Mouse (Mus musculus) kidney, embryonic 14.5 days (tissue): ENCODE data around the gene Gm853. TPM values are rescaled to one million over a fixed set of nuclear protein-coding genes. Genes with fewer than 3 reads are reported as not detected.

Source experiments
- ATAC-seq: fragments of 200-750 bp; cut with Nextera tagmentation; 2 replicates; pipeline ENCODE4 v1.8.0; 2017; ENCODE audit warnings: moderate number of reproducible peaks, mild to moderate bottlenecking, moderate TSS enrichment, moderate library complexity; ENCODE audit not compliant: low FRiP score, low TSS enrichment
- H3K27ac ChIP-seq: fragments of 300-500 bp; sonication (generic); 2 replicates; pipeline ENCODE4 v1.5.1; 2014; ENCODE audit warnings: low read depth, mild to moderate bottlenecking, low read length, moderate library complexity, mixed read lengths
- H3K27me3 ChIP-seq: fragments of 300-500 bp; sonication (generic); 2 replicates; pipeline ENCODE4 v1.6.1; 2014; ENCODE audit warnings: mild to moderate bottlenecking, low read length; ENCODE audit not compliant: control insufficient read depth, insufficient read depth
- H3K36me3 ChIP-seq: fragments of 300-500 bp; sonication (generic); 2 replicates; pipeline ENCODE4 v1.6.1; 2014; ENCODE audit warnings: low read length, mixed read lengths; ENCODE audit not compliant: control insufficient read depth, insufficient read depth
- H3K4me1 ChIP-seq: fragments of 300-500 bp; sonication (generic); 2 replicates; pipeline ENCODE4 v1.6.1; 2014; ENCODE audit warnings: low read length, mixed read lengths; ENCODE audit not compliant: control insufficient read depth, insufficient read depth
- H3K4me2 ChIP-seq: fragments of 300-500 bp; sonication (generic); replicated peaks from 2 replicates; pipeline ENCODE4 v1.6.1; 2014; ENCODE audit warnings: low read depth, mild to moderate bottlenecking, low read length
- H3K4me3 ChIP-seq: fragments of 300-500 bp; sonication (generic); 2 replicates; pipeline ENCODE4 v1.5.1; 2014; ENCODE audit warnings: mild to moderate bottlenecking, low read length
- H3K9ac ChIP-seq: fragments of 300-500 bp; sonication (generic); 2 replicates; pipeline ENCODE4 v1.6.1; 2014; ENCODE audit warnings: low read depth, mild to moderate bottlenecking, low read length, moderate library complexity
- H3K9me3 ChIP-seq: fragments of 300-500 bp; sonication (generic); 2 replicates; pipeline ENCODE4 v1.6.1; 2016; ENCODE audit warnings: low read length; ENCODE audit not compliant: control insufficient read depth
- WGBS: fragments of 180-500 bp; shearing (Covaris S2); extraction: QIAGEN DNeasy Blood & Tissue Kit; methylation state at CpG from one replicate; pipeline ENCODE4 v1.1.7; 2014; 5-methylcytosine and 5-hydroxymethylcytosine counted together
- polyA plus RNA-seq: library from polyadenylated mRNA; unstranded; fragments of >200 nt; fragmentation: Nextera tagmentation; extraction: Ambion mirVana; gene quantifications from 2 replicates; pipeline ENCODE4 v1.2.1, GENCODE M21; 2014

Gene Gm853
- polyA plus RNA-seq, 1 experiment from 2014 or later: not detected

GRCm38 (mm10) chr4:130174335-130175031, 47.7 kb downstream of the Gm853 start:
- Histone ChIP-seq H3K4me2 (peak overlapping the region; percentile 51), H3K9ac (peak overlapping the region; percentile 28; the same call in 1 of the 2 replicates), H3K27ac (peak overlapping the region; percentile 59; the same call in 1 of the 2 replicates), H3K4me1 (peaks cover 44% of the 10 kb centered on the region), H3K9me3 (no peaks in the 10 kb centered on the region), H3K36me3 (no peaks in the 10 kb centered on the region), H3K27me3 (peaks cover 12% of the 10 kb centered on the region), H3K4me3 (peak overlapping the region; percentile 31)
- WGBS: 2% methylated on average over 25 of the region's 25 CpGs
- peak; percentile 48 for ATAC-seq

- no peaks in the 10 kb centered on the region for H3K9me3 ChIP-seq
- H3K27ac ChIP-seq: no peak overlapping the region
- H3K36me3 ChIP-seq: no peaks in the 10 kb centered on the region
- no peak for ATAC-seq
- peak overlapping the region; percentile 51 for H3K4me2 ChIP-seq
- H3K9ac ChIP-seq: 0 out of 2 replicates have a peak overlapping the region, but pooled peaks have one; percentile 28
- H3K27me3 ChIP-seq: peaks cover 12% of the 10 kb centered on the region
- peaks cover 50% of the 10 kb centered on the region for H3K4me1 ChIP-seq
- WGBS: 33% methylated on average over 19 of the region's 19 CpGs
- peak overlapping the region; percentile 31 for H3K4me3 ChIP-seq
Observed at GRCm38 (mm10) chr4:130173911-130174311, 48.3 kb downstream of the Gm853 start.

- H3K4me1 ChIP-seq: peaks cover 57% of the 10 kb centered on the region
- peak overlapping the region; percentile 51 for H3K4me2 ChIP-seq
Observed at GRCm38 (mm10) chr4:130173060-130173822, 49.0 kb downstream of the Gm853 start.

GRCm38 (mm10) chr4:130171951-130172765, 50.0 kb downstream of the Gm853 start:
- WGBS: 40% methylated on average over 11 of the region's 11 CpGs
- peaks cover 12% of the 10 kb centered on the region for H3K27me3 ChIP-seq
- H3K4me3 ChIP-seq: no peak overlapping the region

More at GRCm38 (mm10) chr4:130173060-130173822, 49.0 kb downstream of the Gm853 start:
- no peaks in the 10 kb centered on the region for H3K9me3 ChIP-seq
- no peak overlapping the region; the same call in 1 of the 2 replicates for H3K27ac ChIP-seq
- ATAC-seq: no peak
- no peak overlapping the region for H3K9ac ChIP-seq
- WGBS: 67% methylated on average over 11 of the region's 11 CpGs
- peak overlapping the region; percentile 31; the same call in 1 of the 2 replicates for H3K4me3 ChIP-seq
- H3K27me3 ChIP-seq: peaks cover 12% of the 10 kb centered on the region
- no peaks in the 10 kb centered on the region for H3K36me3 ChIP-seq

GRCm38 (mm10) chr4:130170362-130170761, 51.8 kb downstream of the Gm853 start:
- 87% methylated on average over 4 of the region's 4 CpGs for WGBS
- H3K27ac ChIP-seq: no peak overlapping the region
- no peak overlapping the region for H3K4me2 ChIP-seq
- H3K4me3 ChIP-seq: no peak overlapping the region
- H3K27me3 ChIP-seq: peaks cover 11% of the 10 kb centered on the region
- H3K36me3 ChIP-seq: no peaks in the 10 kb centered on the region
- no peak overlapping the region for H3K9ac ChIP-seq
- H3K9me3 ChIP-seq: no peaks in the 10 kb centered on the region
- peaks cover 50% of the 10 kb centered on the region for H3K4me1 ChIP-seq
- ATAC-seq: no peak

More at GRCm38 (mm10) chr4:130171951-130172765, 50.0 kb downstream of the Gm853 start:
- Histone ChIP-seq H3K36me3 (no peaks in the 10 kb centered on the region), H3K27ac (peak overlapping the region; percentile 47; the same call in 1 of the 2 replicates), H3K9me3 (no peaks in the 10 kb centered on the region), H3K4me1 (peaks cover 58% of the 10 kb centered on the region), H3K4me2 (peak overlapping the region; percentile 17; the same call in 1 of the 2 replicates), H3K9ac (peak overlapping the region; percentile 31; the same call in 1 of the 2 replicates)
- peak; percentile 16; the same call in 1 of the 2 replicates for ATAC-seq

- Histone ChIP-seq H3K27ac (no peak overlapping the region), H3K4me3 (no peak overlapping the region), H3K4me2 (no peak overlapping the region), H3K9ac (no peak overlapping the region), H3K4me1 (peaks cover 41% of the 10 kb centered on the region), H3K27me3 (peaks cover 9% of the 10 kb centered on the region), H3K36me3 (no peaks in the 10 kb centered on the region), H3K9me3 (no peaks in the 10 kb centered on the region)
- WGBS: 66% methylated on average over 16 of the region's 16 CpGs
- ATAC-seq: no peak
Observed at GRCm38 (mm10) chr4:130169411-130169971, 52.7 kb downstream of the Gm853 start.

- ATAC-seq: peak; percentile 65
- no peak overlapping the region for H3K4me3 ChIP-seq
- H3K4me2 ChIP-seq: peak overlapping the region; percentile 21; the same call in 1 of the 2 replicates
- H3K4me1 ChIP-seq: peaks cover 38% of the 10 kb centered on the region
- H3K9ac ChIP-seq: no peak overlapping the region
- peak overlapping the region; percentile 37; the same call in 1 of the 2 replicates for H3K27ac ChIP-seq
- no peaks in the 10 kb centered on the region for H3K9me3 ChIP-seq
- no peaks in the 10 kb centered on the region for H3K27me3 ChIP-seq
- WGBS: 28% methylated on average over 16 of the region's 16 CpGs
- no peaks in the 10 kb centered on the region for H3K36me3 ChIP-seq
Observed at GRCm38 (mm10) chr4:130168280-130169183, 53.7 kb downstream of the Gm853 start.
